Comparison of ENCODE assay signal across 8 mouse cellular contexts in genomic region chrX:112310804-112311530, GRCm38 (mm10). TPM values are rescaled to one million over a fixed set of nuclear protein-coding genes. Genes with fewer than 3 reads are reported as not detected.
DNase-seq lines count a peak whose midpoint lies in the region; ATAC-seq and TF ChIP-seq lines count a peak whose summit lies in the region.

Gene Apool, plus strand, starts transcription at chrX:112311334.

- no peak for TF ChIP-seq EP300 in heart, adult 2 months (IDR thresholded peaks at IDR 0.05; ENCODE audit: insufficient read depth, low read depth, low read length)

- WGBS in embryonic facial prominence, embryonic 14.5 days = 23% methylated on average over 18 of the region's 18 CpGs
- WGBS in heart, adult 2 months = 24% methylated on average over 18 of the region's 18 CpGs
- WGBS in limb, embryonic 13.5 days = 23% methylated on average over 18 of the region's 18 CpGs
- 25% methylated on average over 18 of the region's 18 CpGs for WGBS in midbrain, embryonic 16.5 days

- H3K9me3 ChIP-seq in embryonic facial prominence, embryonic 14.5 days (ENCODE audit: control insufficient read depth, low read length) = no peaks in the 10 kb centered on the region
- H3K9me3 ChIP-seq in limb, embryonic 13.5 days = no peaks in the 10 kb centered on the region
- no peaks in the 10 kb centered on the region for H3K9me3 ChIP-seq in midbrain, embryonic 16.5 days (replicated peaks; ENCODE audit: control insufficient read depth, low read length, poor library complexity, severe bottlenecking)

- H3K36me3 ChIP-seq in embryonic facial prominence, embryonic 14.5 days (ENCODE audit: control insufficient read depth, insufficient read depth, low read length) = no peaks in the 10 kb centered on the region
- H3K36me3 ChIP-seq in heart, adult 2 months (ENCODE audit: control insufficient read depth, insufficient read depth, low read length) = no peaks in the 10 kb centered on the region
- H3K36me3 ChIP-seq in limb, embryonic 13.5 days = no peaks in the 10 kb centered on the region
- no peaks in the 10 kb centered on the region for H3K36me3 ChIP-seq in midbrain, embryonic 16.5 days (ENCODE audit: control insufficient read depth, insufficient read depth, low read length)

- peak; percentile 96 for ATAC-seq in embryonic facial prominence, embryonic 14.5 days (ENCODE audit: low read depth)
- peak; percentile 93 for ATAC-seq in limb, embryonic 13.5 days (ENCODE audit: low FRiP score, low read depth)
- ATAC-seq in midbrain, embryonic 16.5 days = peak; percentile 99

- peak within 1 kb of the TSS; percentile 47 for H3K4me2 ChIP-seq in embryonic facial prominence, embryonic 14.5 days (ENCODE audit: low read depth, low read length)
- peak within 1 kb of the TSS; percentile 61 for H3K4me2 ChIP-seq in limb, embryonic 13.5 days (replicated peaks)
- H3K4me2 ChIP-seq in midbrain, embryonic 16.5 days (ENCODE audit: low read length) = peak within 1 kb of the TSS; percentile 40

- H3K4me3 ChIP-seq in embryonic facial prominence, embryonic 14.5 days (ENCODE audit: low read depth, low read length) = peak within 1 kb of the TSS; percentile 58
- peak within 1 kb of the TSS; percentile 67 for H3K4me3 ChIP-seq in heart, adult 2 months
- H3K4me3 ChIP-seq in limb, embryonic 13.5 days = peak within 1 kb of the TSS; percentile 58
- peak within 1 kb of the TSS; percentile 44 for H3K4me3 ChIP-seq in midbrain, embryonic 16.5 days (ENCODE audit: low read depth, low read length)

- DNase-seq in 3T3-L1 (ENCODE audit: low read depth, low spot score) = peak; percentile 90
- DNase-seq in adrenal gland, postnatal 4 days (ENCODE audit: low spot score in 2 of 2) = peak; percentile 53 to 61
- peak; percentile 90 for DNase-seq in embryonic facial prominence, embryonic 14.5 days (ENCODE audit: low spot score)
- peak; percentile 87 to 90 for DNase-seq in heart, adult 2 months
- DNase-seq in kidney, adult 8-10 months = peak; percentile 81 to 90
- DNase-seq in spleen, postnatal 10 days (ENCODE audit: low spot score in 2 of 2) = peak; percentile 72 to 86

- no peak for TF ChIP-seq CTCF in heart, adult 2 months (IDR thresholded peaks at IDR 0.05)

- no peaks in the 10 kb centered on the region for H3K79me2 ChIP-seq in heart, adult 2 months (replicated peaks; ENCODE audit: control insufficient read depth, insufficient read depth, low read length)

- TF ChIP-seq POLR2A in heart, adult 2 months (IDR thresholded peaks at IDR 0.05; ENCODE audit: insufficient read depth, low read depth, low read length) = no peak

- peak within 1 kb of the TSS; percentile 52 for H3K27ac ChIP-seq in embryonic facial prominence, embryonic 14.5 days (replicated peaks; ENCODE audit: low read depth, low read length)
- peak within 1 kb of the TSS; percentile 87 for H3K27ac ChIP-seq in heart, adult 2 months
- H3K27ac ChIP-seq in limb, embryonic 13.5 days = no peak within 1 kb of the TSS
- no peak within 1 kb of the TSS for H3K27ac ChIP-seq in midbrain, embryonic 16.5 days (ENCODE audit: low read length)

- intact Hi-C loops in heart, adult 2 months (cut with DNase I) = no loop called here

- H3K4me1 ChIP-seq in embryonic facial prominence, embryonic 14.5 days (ENCODE audit: control insufficient read depth, insufficient read depth, low read length) = no peaks in the 10 kb centered on the region
- no peaks in the 10 kb centered on the region; the same call in 1 of the 2 replicates for H3K4me1 ChIP-seq in heart, adult 2 months (ENCODE audit: control insufficient read depth, insufficient read depth, low read length)
- H3K4me1 ChIP-seq in limb, embryonic 13.5 days = no peaks in the 10 kb centered on the region
- peaks cover 3% of the 10 kb centered on the region; the same call in 1 of the 2 replicates for H3K4me1 ChIP-seq in midbrain, embryonic 16.5 days (ENCODE audit: control insufficient read depth, insufficient read depth, low read length)

- no peaks in the 10 kb centered on the region for H3K27me3 ChIP-seq in embryonic facial prominence, embryonic 14.5 days (replicated peaks; ENCODE audit: control insufficient read depth, insufficient read depth, low read length)
- H3K27me3 ChIP-seq in heart, adult 2 months (ENCODE audit: control insufficient read depth, insufficient read depth, low read length) = no peaks in the 10 kb centered on the region
- no peaks in the 10 kb centered on the region for H3K27me3 ChIP-seq in limb, embryonic 13.5 days
- no peaks in the 10 kb centered on the region for H3K27me3 ChIP-seq in midbrain, embryonic 16.5 days (ENCODE audit: control insufficient read depth, insufficient read depth, low read depth, low read length)

- peak within 1 kb of the TSS; percentile 73 for H3K9ac ChIP-seq in embryonic facial prominence, embryonic 14.5 days (ENCODE audit: low read depth, low read length)
- H3K9ac ChIP-seq in heart, adult 2 months (ENCODE audit: low read depth, low read length) = peak within 1 kb of the TSS; percentile 82
- H3K9ac ChIP-seq in limb, embryonic 13.5 days = peak within 1 kb of the TSS; percentile 70
- H3K9ac ChIP-seq in midbrain, embryonic 16.5 days (ENCODE audit: low read depth, low read length) = peak within 1 kb of the TSS; percentile 5

RNA-seq across cellular contexts. Expression of gene Apool, which starts in this region (rescaled TPM):
- total RNA-seq in adrenal gland, postnatal 4 days (2021) = 10 to 100 TPM; 42.4 to 43.5 TPM
- 56.7 and 62.1 TPM in 2 replicates for polyA plus RNA-seq in embryonic facial prominence, embryonic 14.5 days (2014; fragmentation: Nextera tagmentation; extraction: Ambion mirVana)
- total RNA-seq in heart, adult 2 months (2021) = 10 to 100 TPM; 60.0 to 66.6 TPM
- 16.2 and 34.1 TPM in 2 replicates for polyA plus RNA-seq in heart, adult 2 months (2012; rRNA removed)
- 65.3 and 65.8 TPM in 2 replicates for polyA plus RNA-seq in limb, embryonic 13.5 days (2015; fragmentation: Nextera tagmentation; extraction: Ambion mirVana)
- 15.7 and 16.5 TPM in 2 replicates for polyA plus RNA-seq in midbrain, embryonic 16.5 days (2015; fragmentation: Nextera tagmentation; extraction: Ambion mirVana)

Comparison
In these comparisons a context has a peak if more than half of its experiments do, and no peak if none do; other contexts are left out.
1. H3K27ac ChIP-seq: peak in embryonic facial prominence, embryonic 14.5 days (single experiment) and heart, adult 2 months (single experiment); none in limb, embryonic 13.5 days (single experiment) and midbrain, embryonic 16.5 days (single experiment).
2. H3K9ac ChIP-seq: peak in every context shown above with its lines; median percentile 82 in heart, adult 2 months; 73 in embryonic facial prominence, embryonic 14.5 days; 70 in limb, embryonic 13.5 days; 5 in midbrain, embryonic 16.5 days.
3. Peak in every context shown above with its lines, with median percentiles within 50 percentile points of each other: DNase-seq, ATAC-seq, H3K4me2 ChIP-seq and H3K4me3 ChIP-seq.